Mouse (Mus musculus) liver, embryonic 11.5 days (tissue): Measurements from ENCODE around the gene Ntn5. TPM values are rescaled to one million over a fixed set of nuclear protein-coding genes. Genes with fewer than 3 reads are reported as not detected.

Experiments used
- ATAC-seq: fragments of 200-750 bp; cut with Nextera tagmentation; replicated peaks from 2 replicates; pipeline ENCODE4 v1.8.0; 2017; ENCODE audit warnings: moderate number of reproducible peaks, mild to moderate bottlenecking, moderate TSS enrichment, moderate library complexity; ENCODE audit not compliant: low FRiP score
- DNase-seq: peaks from one replicate; pipeline ENCODE4 v3.0.0-alpha.2; 2017; ENCODE audit warnings: low spot score
- H3K27ac ChIP-seq: fragments of 300-500 bp; sonication (generic); 2 replicates; pipeline ENCODE4 v1.5.1; 2014; ENCODE audit warnings: mild to moderate bottlenecking, low read depth, low read length, control low read depth
- H3K27me3 ChIP-seq: fragments of 300-500 bp; sonication (generic); replicated peaks from 2 replicates; pipeline ENCODE4 v1.6.1; 2014; ENCODE audit warnings: low read length, mixed read lengths; ENCODE audit not compliant: control insufficient read depth, insufficient read depth
- H3K36me3 ChIP-seq: fragments of 300-500 bp; sonication (generic); 2 replicates; pipeline ENCODE4 v1.6.1; 2014; ENCODE audit warnings: mild to moderate bottlenecking, low read length, moderate library complexity, mixed read lengths; ENCODE audit not compliant: control insufficient read depth, insufficient read depth
- H3K4me1 ChIP-seq: fragments of 300-500 bp; sonication (generic); replicated peaks from 2 replicates; pipeline ENCODE4 v1.6.1; 2014; ENCODE audit warnings: low read length, mixed read lengths; ENCODE audit not compliant: control insufficient read depth, insufficient read depth
- H3K4me2 ChIP-seq: fragments of 300-500 bp; sonication (generic); 2 replicates; pipeline ENCODE4 v1.6.1; 2014; ENCODE audit warnings: mild to moderate bottlenecking, control low read depth, moderate library complexity
- H3K4me3 ChIP-seq: fragments of 300-500 bp; sonication (generic); 2 replicates; pipeline ENCODE4 v1.5.1; 2014; ENCODE audit warnings: low read depth, low read length, control low read depth
- H3K9ac ChIP-seq: fragments of 300-500 bp; sonication (generic); 2 replicates; pipeline ENCODE4 v1.6.1; 2014; ENCODE audit warnings: low read depth, low read length, control low read depth
- H3K9me3 ChIP-seq: fragments of 300-500 bp; sonication (generic); 2 replicates; pipeline ENCODE4 v1.6.1; 2016; ENCODE audit warnings: low read length, inconsistent platforms, mixed read lengths; ENCODE audit not compliant: control insufficient read depth
- WGBS: fragments of 180-500 bp; shearing (Covaris S2); extraction: QIAGEN DNeasy Blood & Tissue Kit; methylation state at CpG from one replicate; pipeline ENCODE4 v1.1.7; 2014; 5-methylcytosine and 5-hydroxymethylcytosine counted together
- polyA plus RNA-seq: library from polyadenylated mRNA; unstranded; fragments of >200 nt; fragmentation: Nextera tagmentation; extraction: Ambion mirVana; gene quantifications from 2 replicates; pipeline ENCODE4 v1.2.1, GENCODE M21; 2014

The Ntn5 gene
- polyA plus RNA-seq, 1 experiment from 2014 or later, result 0.23 TPM

DNA sequence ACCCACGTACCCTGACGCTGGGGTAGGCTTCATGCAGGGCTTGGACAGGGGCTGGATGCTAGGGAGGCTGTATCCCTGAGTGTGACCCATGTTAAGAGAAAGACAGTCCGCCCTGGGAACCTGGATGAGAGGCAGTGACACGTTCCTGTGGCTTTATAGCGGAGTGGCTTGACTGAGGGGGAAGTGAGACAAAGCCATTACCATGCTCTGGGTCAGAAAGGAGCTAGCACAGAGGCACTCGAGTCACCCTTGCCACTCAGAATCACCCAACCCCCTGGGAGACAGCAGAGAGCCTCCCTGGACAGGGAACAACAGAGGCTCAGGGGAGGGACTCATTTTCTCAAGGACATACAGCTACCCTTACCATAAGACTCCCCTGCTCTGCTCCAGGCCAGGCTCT is 5.3 kb downstream of the Ntn5 start:
- no peaks in the 10 kb centered on the region; the same call in 1 of the 2 replicates for H3K4me1 ChIP-seq
- no peaks in the 10 kb centered on the region for H3K36me3 ChIP-seq
- no peak overlapping the region for H3K9ac ChIP-seq
- no peak overlapping the region for H3K27ac ChIP-seq
- ATAC-seq (no peak), DNase-seq (no peak)
- no peak overlapping the region for H3K4me2 ChIP-seq
- WGBS, result 54% methylated on average over 6 of the region's 6 CpGs
- H3K9me3 ChIP-seq, result no peaks in the 10 kb centered on the region
- H3K4me3 ChIP-seq, result no peak overlapping the region
- no peaks in the 10 kb centered on the region for H3K27me3 ChIP-seq

DNA sequence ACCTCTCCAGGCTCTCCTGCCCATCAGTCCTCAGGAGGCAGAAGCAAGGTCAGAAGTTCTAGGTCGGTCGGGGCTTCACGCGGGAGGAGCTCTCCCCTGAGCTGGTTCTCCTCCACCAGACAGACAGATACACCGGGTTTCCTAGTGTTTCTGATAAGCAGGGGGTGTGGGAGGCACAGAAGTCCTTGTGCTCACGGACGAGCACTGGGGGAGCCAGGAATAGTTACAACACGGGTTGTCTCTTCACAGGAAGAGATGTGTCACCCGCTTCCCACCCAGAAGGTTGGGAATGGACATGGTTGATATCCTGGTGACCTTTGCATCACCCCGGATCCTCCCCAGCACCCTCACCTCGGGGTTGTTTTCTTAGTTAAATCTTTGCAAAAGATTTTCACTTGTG is 6.0 kb downstream of the Ntn5 start:
- 36% methylated on average over 11 of the region's 11 CpGs for WGBS
- H3K4me2 ChIP-seq, result no peak overlapping the region
- H3K27ac ChIP-seq, result no peak overlapping the region
- H3K4me1 ChIP-seq, result no peaks in the 10 kb centered on the region; the same call in 1 of the 2 replicates
- DNase-seq (no peak), ATAC-seq (no peak)
- no peak overlapping the region for H3K4me3 ChIP-seq
- no peaks in the 10 kb centered on the region for H3K36me3 ChIP-seq
- no peak overlapping the region for H3K9ac ChIP-seq
- H3K9me3 ChIP-seq, result no peaks in the 10 kb centered on the region
- H3K27me3 ChIP-seq, result no peaks in the 10 kb centered on the region

DNA sequence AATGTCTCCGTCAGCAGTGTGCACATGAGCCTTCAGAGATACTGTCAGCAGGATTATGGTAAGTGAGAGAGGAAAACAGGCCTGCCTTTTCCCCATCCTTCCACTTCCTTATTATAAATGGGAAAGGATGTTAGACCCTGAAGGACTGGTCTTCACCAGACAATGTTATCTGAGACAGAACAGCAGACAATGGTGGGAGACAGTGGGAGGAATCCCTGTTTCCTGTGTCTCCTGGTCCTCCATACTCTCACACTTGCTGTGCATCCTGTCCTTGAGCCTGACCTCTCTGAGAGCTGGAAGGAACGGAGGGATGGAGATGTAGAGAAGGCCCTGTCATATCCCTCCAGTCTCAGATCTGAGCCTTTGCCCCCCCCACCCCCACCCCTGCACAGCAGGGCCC is 8.5 kb downstream of the Ntn5 start:
- Histone ChIP-seq H3K4me1 (no peaks in the 10 kb centered on the region; the same call in 1 of the 2 replicates), H3K27ac (no peak overlapping the region), H3K4me3 (no peak overlapping the region), H3K27me3 (no peaks in the 10 kb centered on the region), H3K4me2 (no peak overlapping the region), H3K9me3 (no peaks in the 10 kb centered on the region), H3K36me3 (no peaks in the 10 kb centered on the region), H3K9ac (no peak overlapping the region)
- 60% methylated on average over 2 of the region's 2 CpGs for WGBS
- ATAC-seq (no peak), DNase-seq (no peak)

DNA sequence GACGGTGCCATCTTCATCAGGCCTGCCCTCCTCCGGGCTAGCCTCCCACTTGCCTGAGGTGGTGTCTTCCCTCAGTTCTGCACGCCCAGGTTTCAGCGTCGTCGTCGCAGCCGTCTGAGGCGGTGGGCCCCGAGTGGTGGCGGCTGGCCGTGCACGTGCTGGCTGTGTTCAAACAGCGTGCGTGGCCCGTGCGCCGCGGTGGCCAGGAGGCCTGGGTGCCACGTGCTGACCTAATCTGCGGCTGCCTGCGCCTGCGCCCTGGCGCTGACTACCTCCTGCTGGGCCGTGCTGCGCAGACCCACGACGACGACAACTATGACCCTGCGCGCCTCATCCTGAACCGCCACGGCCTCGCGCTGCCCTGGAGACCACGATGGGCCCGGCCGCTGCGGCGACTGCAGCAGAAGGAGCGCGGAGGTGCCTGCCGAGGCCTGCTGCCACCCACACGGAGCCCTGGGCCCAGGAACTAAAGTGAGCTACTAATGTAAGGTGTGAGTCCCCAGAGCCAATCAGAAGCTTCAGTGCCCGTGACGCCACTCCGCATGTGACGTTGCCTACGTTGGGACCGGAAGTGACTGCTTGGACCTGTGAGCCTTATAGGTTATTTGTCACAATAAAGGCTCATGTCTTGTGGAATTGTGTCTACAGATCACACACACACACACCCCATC is 10.2 kb downstream of the Ntn5 start, which contains the start of gene Sec1:
Gene Sec1, minus strand, starts transcription at position 482 of the 671 bp plus-strand sequence.
- Histone ChIP-seq H3K9ac (no peak within 1 kb of the TSS), H3K27me3 (peaks cover 11% of the 10 kb centered on the region), H3K4me2 (no peak within 1 kb of the TSS), H3K27ac (no peak within 1 kb of the TSS), H3K36me3 (no peaks in the 10 kb centered on the region), H3K4me1 (no peaks in the 10 kb centered on the region; the same call in 1 of the 2 replicates), H3K9me3 (no peaks in the 10 kb centered on the region), H3K4me3 (no peak within 1 kb of the TSS)
- DNase-seq, result no peak
- 86% methylated on average over 50 of the region's 50 CpGs for WGBS
- no peak for ATAC-seq

GRCm38 (mm10) chr7:45695098-45695497 is 11.3 kb downstream of the Ntn5 start:
- Histone ChIP-seq H3K9me3 (no peaks in the 10 kb centered on the region), H3K4me2 (no peak overlapping the region), H3K27ac (no peak overlapping the region), H3K4me1 (0 out of 2 replicates have a peak, but pooled peaks cover 4% of the 10 kb centered on the region), H3K27me3 (peaks cover 22% of the 10 kb centered on the region), H3K36me3 (no peaks in the 10 kb centered on the region), H3K9ac (no peak overlapping the region), H3K4me3 (no peak overlapping the region)
- no peak for DNase-seq
- no peak for ATAC-seq
- 35% methylated on average over 6 of the region's 6 CpGs for WGBS

DNA sequence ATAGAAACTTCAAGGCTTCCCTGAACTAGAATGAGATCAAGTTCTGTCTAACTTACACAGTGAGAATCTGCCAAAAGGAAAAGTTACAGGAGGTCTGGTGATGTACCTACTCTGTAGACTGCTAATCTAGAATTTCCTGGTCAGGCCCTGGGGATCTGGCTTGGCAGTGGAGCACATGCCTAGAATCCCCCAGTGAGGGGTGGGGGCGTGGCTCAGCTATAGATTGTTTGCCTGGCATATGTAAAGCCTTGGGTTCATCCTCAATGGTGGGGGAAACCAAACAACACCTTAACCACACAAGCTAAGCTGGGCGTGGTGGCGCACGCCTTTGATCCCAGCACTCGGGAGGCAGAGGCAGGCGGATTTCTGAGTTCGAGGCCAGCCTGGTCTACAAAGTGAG is 14.1 kb downstream of the Ntn5 start:
- 81% methylated on average over 5 of the region's 7 CpGs for WGBS
- Histone ChIP-seq H3K27ac (no peak overlapping the region), H3K27me3 (peaks cover 38% of the 10 kb centered on the region), H3K9ac (no peak overlapping the region), H3K9me3 (no peaks in the 10 kb centered on the region), H3K4me1 (peaks cover 10% of the 10 kb centered on the region), H3K36me3 (no peaks in the 10 kb centered on the region), H3K4me3 (no peak overlapping the region), H3K4me2 (no peak overlapping the region)
- DNase-seq (no peak), ATAC-seq (no peak)

DNA sequence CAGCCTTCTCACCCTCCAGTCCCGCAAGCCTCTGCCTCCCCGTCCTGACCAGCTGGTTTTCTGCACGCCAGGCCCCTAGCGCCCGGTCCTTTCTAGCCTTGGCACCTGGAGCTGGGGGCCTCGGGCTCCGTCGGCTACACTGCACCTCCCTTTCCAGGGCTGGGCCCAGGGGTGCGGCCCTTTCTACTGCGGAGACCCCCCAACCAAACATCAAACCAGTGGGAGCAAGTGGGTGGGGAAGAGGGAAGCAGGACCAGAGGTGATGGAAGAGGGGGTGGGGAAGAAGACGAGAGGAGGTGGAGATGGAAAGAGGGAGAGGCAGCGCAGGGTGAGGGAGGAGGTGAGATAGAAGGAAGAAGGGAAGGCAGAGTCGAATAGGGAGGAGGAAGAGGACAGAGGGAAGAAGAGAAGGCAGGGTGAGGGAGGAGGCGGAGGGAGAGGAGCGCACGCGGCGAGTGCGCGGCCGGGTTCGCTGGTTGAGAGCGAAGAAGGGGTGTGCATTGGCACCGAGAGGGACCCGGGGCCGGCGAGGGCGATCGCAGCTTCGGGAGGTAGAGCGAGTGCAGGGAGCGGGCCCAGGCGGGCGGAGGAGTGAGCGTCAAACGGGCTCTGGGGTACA is 15.8 kb downstream of the Ntn5 start, which contains the start of gene Car11:
Gene Car11, plus strand, starts transcription at position 321 of the 619 bp plus-strand sequence.
- Histone ChIP-seq H3K9me3 (no peaks in the 10 kb centered on the region), H3K4me3 (peak within 1 kb of the TSS; percentile 39), H3K4me1 (peaks cover 17% of the 10 kb centered on the region), H3K4me2 (peak within 1 kb of the TSS; percentile 57), H3K9ac (no peak within 1 kb of the TSS), H3K36me3 (no peaks in the 10 kb centered on the region), H3K27me3 (peaks cover 38% of the 10 kb centered on the region), H3K27ac (no peak within 1 kb of the TSS)
- WGBS, result 4% methylated on average over 36 of the region's 36 CpGs
- DNase-seq, result no peak
- ATAC-seq, result no peak

DNA sequence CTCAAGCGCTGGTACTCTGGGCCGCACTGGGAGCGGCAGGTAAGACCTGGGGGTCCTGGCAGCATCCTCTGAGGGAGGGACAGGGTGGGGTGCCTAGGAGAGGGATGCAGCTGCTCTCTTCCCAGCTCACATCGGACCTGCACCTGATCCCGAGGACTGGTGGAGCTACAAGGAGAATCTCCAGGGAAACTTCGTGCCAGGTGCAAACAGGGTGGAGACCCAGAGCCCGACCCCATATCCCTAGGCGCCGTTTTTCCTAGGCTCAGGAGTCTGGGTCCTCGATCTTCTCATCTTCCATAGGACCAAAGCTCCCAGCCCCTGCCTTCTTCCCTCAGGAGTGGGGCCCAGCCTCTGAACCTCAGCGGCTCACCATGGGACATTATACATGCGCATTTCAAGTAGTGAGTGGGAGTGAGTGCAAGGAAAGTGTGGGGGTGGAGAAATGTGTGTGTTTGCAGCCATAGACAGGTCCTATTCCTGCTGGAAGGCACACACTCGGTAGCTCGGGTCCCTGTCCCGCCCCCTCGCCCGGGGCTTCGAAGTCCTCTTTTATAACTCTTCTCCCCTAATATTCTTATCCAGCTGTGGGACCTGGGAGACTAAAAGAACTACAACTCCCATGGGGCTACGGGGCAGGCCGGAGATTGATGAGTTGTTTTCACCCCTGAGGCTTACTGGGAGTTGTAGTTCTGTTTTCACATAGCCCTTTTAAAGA is 16.6 kb downstream of the Ntn5 start:
- H3K9ac ChIP-seq, result no peak overlapping the region
- WGBS, result 3% methylated on average over 19 of the region's 20 CpGs

More for the DNA sequence above, 16.6 kb downstream of the Ntn5 start:
- no peak for DNase-seq
- Histone ChIP-seq H3K27me3 (peaks cover 38% of the 10 kb centered on the region), H3K36me3 (no peaks in the 10 kb centered on the region), H3K27ac (no peak overlapping the region), H3K9me3 (no peaks in the 10 kb centered on the region), H3K4me1 (peaks cover 19% of the 10 kb centered on the region), H3K4me3 (peak overlapping the region; percentile 39), H3K4me2 (peak overlapping the region; percentile 57)
- ATAC-seq, result no peak
